Mouse (Mus musculus) ES-E14 (cell line): ENCODE measurements around the gene Trim56. TPM values are rescaled to one million over a fixed set of nuclear protein-coding genes. Genes with fewer than 3 reads are reported as not detected.
"Not testable (repeated sequence)": the region's sequence is repeated elsewhere in the genome, so short reads cannot be mapped to it uniquely, and the experiment has no call there.

ENCODE experiments used
- DNase-seq: peaks from one replicate; pipeline ENCODE4 v3.0.0-alpha.2; 2013; ENCODE audit warnings: low read depth, low spot score
- H3K27ac ChIP-seq: 2 replicates; pipeline ENCODE4 v1.5.1; 2012; ENCODE audit warnings: low read depth, mild to moderate bottlenecking, low read length, moderate library complexity, mixed read lengths; ENCODE audit not compliant: poor library complexity, insufficient read depth, severe bottlenecking
- H3K36me3 ChIP-seq: 2 replicates; pipeline ENCODE4 v1.6.1; 2012; ENCODE audit warnings: mild to moderate bottlenecking, low read length, moderate library complexity, mixed read lengths; ENCODE audit not compliant: control insufficient read depth, poor library complexity, insufficient read depth, severe bottlenecking
- H3K4me1 ChIP-seq, 2 experiments: fragments of 150-350 bp in 1 of 2; sonication (generic) in 1 of 2; 2 replicates each; pipeline ENCODE4 v1.6.1; 2012; ENCODE audit warnings: low read length in 2 of 2, mild to moderate bottlenecking in 1 of 2, mixed read lengths in 1 of 2; ENCODE audit not compliant: control insufficient read depth in 2 of 2, insufficient read depth in 2 of 2, poor library complexity in 1 of 2
- H3K4me3 ChIP-seq, 2 experiments: fragments of 150-350 bp in 1 of 2; sonication (generic) in 1 of 2; 2 replicates each; pipeline ENCODE4 v1.5.1; 2012; ENCODE audit warnings: low read length in 2 of 2, low read depth in 1 of 2, mild to moderate bottlenecking in 1 of 2, mixed read lengths in 1 of 2; ENCODE audit not compliant: insufficient read depth in 1 of 2, poor library complexity in 1 of 2, severe bottlenecking in 1 of 2
- H3K9ac ChIP-seq: 2 replicates; pipeline ENCODE4 v1.6.1; 2012; ENCODE audit warnings: low read depth, mild to moderate bottlenecking, low read length, mixed read lengths; ENCODE audit not compliant: poor library complexity, insufficient read depth, severe bottlenecking
- H3K9me3 ChIP-seq: fragments of 150-350 bp; sonication (generic); 2 replicates; pipeline ENCODE4 v1.6.1; 2012; ENCODE audit warnings: low read depth, mild to moderate bottlenecking, low read length; ENCODE audit not compliant: control insufficient read depth, insufficient read depth
- CHD2 ChIP-seq: IDR thresholded peaks from 2 replicates; pipeline ENCODE4 v1.6.1; 2014; ENCODE audit warnings: mild to moderate bottlenecking, low read depth, low read length, inconsistent platforms
- HCFC1 ChIP-seq: IDR thresholded peaks from 2 replicates; pipeline ENCODE4 v1.6.1; 2012; ENCODE audit warnings: low read length, inconsistent platforms, borderline replicate concordance; ENCODE audit not compliant: insufficient read depth
- MAFK ChIP-seq: IDR thresholded peaks from 2 replicates; pipeline ENCODE4 v1.6.1; 2014; ENCODE audit warnings: mild to moderate bottlenecking, low read depth, low read length, inconsistent platforms; ENCODE audit not compliant: insufficient read depth
- ZC3H11A ChIP-seq: IDR thresholded peaks from 2 replicates; pipeline ENCODE4 v1.6.1; 2012; ENCODE audit warnings: low read depth, mild to moderate bottlenecking, inconsistent platforms, low read length, borderline replicate concordance
- ZNF384 ChIP-seq: IDR thresholded peaks from 2 replicates; pipeline ENCODE4 v1.6.1; 2012; ENCODE audit warnings: low read depth, low read length, inconsistent platforms
- in situ Hi-C, 2 experiments: fragments of 600-800 bp; cut with MboI; formaldehyde crosslinking; loops; one replicate each; pipeline ENCODE4 v1.15.1; 2025; ENCODE audit warnings: low sequenced_read_pairs in 2 of 2, inconsistent platforms in 1 of 2; ENCODE audit not compliant: unreplicated experiment in 2 of 2
- total RNA-seq: library from RNA; depleted of rRNA; stranded (reverse); fragments of 300-350 nt; gene quantifications from 2 replicates; pipeline ENCODE4 v1.2.3, GENCODE M21; 2012

Trim56 gene
- total RNA-seq, 1 experiment, result 5.3 TPM

DNA sequence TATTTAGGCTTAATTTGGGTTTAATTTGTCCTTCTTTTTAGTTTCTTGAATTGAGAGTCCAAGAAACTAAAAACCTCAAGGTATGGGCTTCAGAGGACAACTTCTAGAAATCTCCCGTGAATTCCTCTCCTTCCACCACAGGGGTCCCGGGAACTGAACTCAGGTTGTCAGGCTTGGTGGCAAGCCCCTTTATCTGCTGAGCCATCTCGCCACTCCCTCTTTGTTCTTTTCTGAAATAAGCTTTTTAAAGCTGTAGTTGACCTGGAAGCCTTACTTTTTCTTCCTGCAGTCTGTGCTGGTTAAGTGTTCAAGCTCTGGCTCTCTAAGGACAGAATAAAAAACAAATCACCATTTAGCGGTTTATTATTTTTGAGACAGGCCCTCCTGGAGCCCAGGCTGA lies 2.9 kb upstream of the Trim56 start:
- H3K36me3 ChIP-seq, result no peaks in the 10 kb centered on the region
- in situ Hi-C loops, result loop anchor here in 1 of 2 experiments (10.0 kb wide), 1 partner anchor 194 kb away; no protein-coding TSS in a partner anchor

DNA sequence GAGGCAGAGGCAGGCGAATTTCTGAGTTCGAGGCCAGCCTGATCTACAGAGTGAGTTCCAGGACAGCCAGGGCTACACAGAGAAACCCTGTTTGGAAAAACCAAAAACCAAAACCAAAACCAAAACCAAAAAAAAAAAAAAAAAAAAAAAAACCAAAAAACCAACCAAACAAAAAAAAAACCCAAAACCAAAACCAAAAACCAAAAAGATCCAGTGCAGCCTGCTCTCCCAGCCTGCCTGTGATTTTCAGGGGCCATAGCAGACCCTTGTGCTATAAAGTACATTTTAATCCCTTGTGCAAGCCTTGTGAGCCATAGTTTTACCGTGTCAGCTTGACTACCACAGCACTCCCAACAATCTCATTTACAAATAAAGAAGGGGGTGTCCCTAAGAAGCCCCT lies 2.0 kb upstream of the Trim56 start:
- H3K9ac ChIP-seq, H3K9me3 ChIP-seq, H3K36me3 ChIP-seq, DNase-seq, H3K4me3 ChIP-seq, H3K27ac ChIP-seq: not testable (repeated sequence)
- peaks cover 0 to 20% of the 10 kb centered on the region in 2 experiments; a peak in 2 of 4 replicates for H3K4me1 ChIP-seq
- in situ Hi-C loops, result loop anchor here in 1 of 2 experiments (10.0 kb wide), 1 partner anchor 193 kb away; no protein-coding TSS in a partner anchor

More for the DNA sequence above, 2.9 kb upstream of the Trim56 start:
- Histone ChIP-seq H3K4me3 (no peak overlapping the region), H3K27ac (no peak overlapping the region), H3K9ac (no peak overlapping the region), H3K9me3 (no peaks in the 10 kb centered on the region), H3K4me1 (peaks cover 0 to 24% of the 10 kb centered on the region in 2 experiments; a peak in 2 of 4 replicates)
- no peak for TF ChIP-seq HCFC1
- no peak for TF ChIP-seq ZNF384
- no peak for TF ChIP-seq MAFK
- TF ChIP-seq CHD2, result no peak
- no peak for TF ChIP-seq ZC3H11A
- no peak for DNase-seq

DNA sequence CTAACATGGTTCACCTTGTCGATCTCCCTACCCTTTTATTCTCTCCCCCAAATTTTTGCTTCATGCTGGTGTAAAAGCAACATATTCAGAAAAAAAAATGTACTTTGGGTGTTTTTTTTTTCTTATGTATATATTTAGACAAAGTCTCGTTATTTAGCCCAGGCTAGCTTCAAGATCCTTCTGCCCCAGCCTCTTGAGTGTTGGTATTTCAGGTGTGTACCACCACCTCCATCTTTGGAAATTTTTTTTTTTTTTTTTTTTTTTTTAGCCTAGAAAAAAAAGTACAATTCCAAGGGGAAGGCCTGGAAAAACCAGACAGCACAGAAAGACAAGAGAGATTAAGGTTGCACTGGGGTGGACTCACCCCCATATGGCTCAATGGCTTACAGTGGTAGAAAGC lies 978 bp upstream of the Trim56 start:
- TF ChIP-seq MAFK (no peak), ZC3H11A (no peak), ZNF384 (no peak), CHD2 (no peak), HCFC1 (no peak)
- no peaks in the 10 kb centered on the region; the same call in 1 of the 2 replicates for H3K36me3 ChIP-seq
- H3K4me3 ChIP-seq, result no peak overlapping the region
- no peak overlapping the region for H3K27ac ChIP-seq
- H3K4me1 ChIP-seq, result peaks cover 0 to 20% of the 10 kb centered on the region in 2 experiments; a peak in 2 of 4 replicates
- in situ Hi-C loops, result loop anchor here in 1 of 2 experiments (10.0 kb wide), 1 partner anchor 192 kb away; no protein-coding TSS in a partner anchor
- H3K9ac ChIP-seq, result no peak overlapping the region
- DNase-seq, result no peak
- no peaks in the 10 kb centered on the region for H3K9me3 ChIP-seq

DNA sequence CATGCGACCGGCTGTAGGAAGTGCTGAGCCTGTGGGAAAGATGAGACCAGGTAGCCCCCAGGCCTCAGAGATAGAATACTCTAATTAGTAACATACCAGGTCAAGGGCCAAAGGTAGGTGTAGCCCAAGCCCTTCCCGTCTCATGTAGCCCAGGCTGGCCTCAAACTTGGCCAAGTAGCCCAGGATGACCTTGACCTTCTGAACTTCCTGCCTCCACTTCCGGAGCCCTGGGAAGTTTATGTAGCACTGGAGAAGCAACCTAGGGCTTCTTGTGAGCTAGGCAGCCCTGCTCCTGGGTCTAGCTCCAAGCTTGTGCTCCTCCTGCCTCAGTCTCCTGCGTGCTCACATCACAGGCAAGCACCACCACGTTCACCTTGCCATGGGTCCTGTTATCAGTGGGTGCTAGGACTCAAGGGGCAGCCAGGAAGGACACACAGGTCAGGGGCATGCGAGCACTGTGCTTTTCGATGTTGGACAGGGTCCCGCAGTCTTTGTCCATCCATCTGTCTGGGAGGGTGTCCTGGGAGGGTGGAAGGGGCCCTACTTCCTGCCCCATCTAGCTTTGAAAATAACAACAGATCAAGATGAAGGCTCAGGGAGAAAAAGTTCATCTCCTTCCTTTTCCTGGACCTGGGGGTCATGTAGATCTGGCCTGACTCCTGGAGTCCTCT lies 983 bp downstream of the Trim56 start:
- Histone ChIP-seq H3K4me1 (peaks cover 0 to 23% of the 10 kb centered on the region in 2 experiments; a peak in 2 of 4 replicates), H3K4me3 (peak overlapping the region in 1 of 2 experiments; percentile 70; a peak in 1 of 4 replicates), H3K9me3 (no peaks in the 10 kb centered on the region), H3K9ac (no peak overlapping the region), H3K36me3 (peaks cover 2% of the 10 kb centered on the region; the same call in 1 of the 2 replicates), H3K27ac (no peak overlapping the region)
- in situ Hi-C loops, result loop anchor here in 1 of 2 experiments (10.0 kb wide), 1 partner anchor 190 kb away; no protein-coding TSS in a partner anchor
- no peak for DNase-seq
- TF ChIP-seq CHD2 (no peak), ZC3H11A (no peak), HCFC1 (no peak), ZNF384 (no peak), MAFK (no peak)
